Mouse (Mus musculus) frontal cortex, postnatal 14 days (tissue): ENCODE measurements around the gene Ifitm1.

Experiments used
- DNase-seq, 2 experiments: peaks; one replicate each; pipeline ENCODE4 v3.0.0; 2022; ENCODE audit warnings: low spot score in 2 of 2

Ifitm1 gene

DNA sequence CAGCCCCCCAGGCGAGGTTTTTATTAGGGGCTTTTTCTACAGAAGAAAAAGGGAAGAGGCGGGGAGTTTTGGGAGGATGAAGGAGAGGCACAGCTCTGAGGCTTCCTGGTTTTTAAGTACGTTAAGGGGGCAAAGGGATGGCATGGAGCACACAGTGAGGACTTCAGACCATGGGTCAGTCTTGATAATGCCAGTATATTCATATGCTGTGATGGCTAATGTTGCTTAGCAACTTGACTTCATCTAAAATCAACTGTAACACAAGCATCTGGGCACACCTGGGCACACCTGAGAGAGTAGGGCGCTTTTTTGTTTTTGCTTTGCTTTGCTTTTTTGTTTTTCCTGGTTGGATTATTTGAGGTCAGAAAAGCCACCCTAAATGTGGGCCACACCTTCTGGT lies at the start of gene Ifitm1:
Gene Ifitm1, plus strand, starts transcription at position 301 of the 400 bp plus-strand sequence.
- no peak for DNase-seq

DNA sequence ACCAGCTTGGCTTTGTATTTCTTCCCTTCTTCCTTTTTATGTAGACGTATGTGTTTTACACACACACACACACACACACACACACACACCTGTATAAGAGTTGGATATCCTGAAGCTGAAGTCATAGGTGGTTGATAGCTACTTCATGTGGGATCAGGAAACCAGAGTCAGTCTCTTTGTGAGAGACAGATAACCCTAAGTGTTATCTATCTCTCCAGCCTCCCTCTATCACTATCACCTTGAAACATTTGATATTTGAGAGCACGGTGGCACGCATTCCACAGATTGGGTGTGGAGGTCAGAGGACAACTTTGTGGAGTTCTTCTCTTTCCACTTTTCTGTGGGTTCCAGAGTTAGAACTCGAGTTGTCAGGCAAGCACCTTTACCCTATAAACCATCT lies 47.1 kb upstream of the Ifitm1 start:
- DNase-seq, result no peak

DNA sequence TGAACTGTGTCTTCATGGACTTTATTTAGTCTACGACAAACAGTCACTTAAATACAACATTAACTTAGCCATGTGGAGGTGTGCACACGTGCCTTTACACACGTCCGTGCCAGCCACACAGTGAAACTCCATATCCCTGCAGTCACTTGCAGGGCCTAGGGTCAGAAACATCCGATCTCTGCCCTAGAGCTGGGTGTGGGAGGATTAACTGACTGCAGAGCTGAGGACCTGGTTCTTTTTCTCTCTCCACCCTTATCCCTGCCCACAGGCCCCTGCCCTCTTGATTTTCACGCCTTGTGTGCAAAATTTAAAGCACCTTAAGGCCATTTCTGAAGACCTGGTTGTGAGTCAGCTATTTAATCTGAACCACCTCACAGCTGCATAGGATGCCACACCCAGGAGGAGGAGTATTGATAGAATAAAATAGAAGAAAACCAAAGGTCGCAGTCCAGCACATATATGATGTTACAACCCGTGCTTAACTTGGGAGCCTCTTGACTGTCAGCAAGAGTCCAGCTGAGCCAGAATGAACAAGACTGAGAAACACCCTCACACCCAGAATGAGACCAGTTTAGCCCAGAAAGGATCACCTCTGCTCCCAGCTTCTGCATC lies 46.5 kb upstream of the Ifitm1 start, which contains the start of gene Nlrp6:
Gene Nlrp6, plus strand, starts transcription at position 485 of the 612 bp plus-strand sequence.
- DNase-seq, result no peak

DNA sequence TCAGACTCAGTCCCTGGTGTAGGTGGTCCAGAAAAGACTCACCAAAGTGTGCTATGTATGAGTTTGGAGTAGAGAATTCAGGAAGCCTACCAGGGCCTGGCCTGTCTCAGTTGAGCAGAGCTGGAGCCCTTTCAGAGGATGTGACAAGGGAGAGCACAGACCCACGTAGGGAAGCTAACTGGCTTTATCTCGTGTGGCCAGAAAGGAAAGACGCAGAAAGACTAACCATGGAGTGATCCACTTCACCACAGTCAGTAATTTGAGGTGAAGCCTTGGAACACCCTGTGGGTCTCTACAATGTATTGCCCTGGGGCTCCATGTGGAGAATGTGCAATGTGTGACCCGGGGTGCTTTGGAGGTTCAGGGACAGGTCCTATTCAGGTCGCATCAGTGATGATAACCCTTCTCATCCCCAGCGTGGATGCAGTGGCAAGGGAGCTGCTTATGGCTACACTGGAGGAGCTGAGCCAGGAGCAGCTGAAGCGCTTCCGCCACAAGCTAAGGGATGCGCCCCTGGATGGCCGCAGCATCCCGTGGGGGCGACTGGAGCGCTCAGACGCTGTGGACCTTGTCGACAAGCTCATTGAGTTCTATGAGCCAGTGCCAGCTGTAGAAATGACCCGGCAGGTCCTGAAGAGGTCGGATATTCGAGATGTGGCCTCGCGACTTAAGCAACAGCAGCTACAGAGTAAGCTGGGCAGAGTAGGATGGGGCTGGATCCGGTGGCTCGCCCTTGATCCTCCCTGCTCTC lies 45.6 kb upstream of the Ifitm1 start:
- no peak for DNase-seq

DNA sequence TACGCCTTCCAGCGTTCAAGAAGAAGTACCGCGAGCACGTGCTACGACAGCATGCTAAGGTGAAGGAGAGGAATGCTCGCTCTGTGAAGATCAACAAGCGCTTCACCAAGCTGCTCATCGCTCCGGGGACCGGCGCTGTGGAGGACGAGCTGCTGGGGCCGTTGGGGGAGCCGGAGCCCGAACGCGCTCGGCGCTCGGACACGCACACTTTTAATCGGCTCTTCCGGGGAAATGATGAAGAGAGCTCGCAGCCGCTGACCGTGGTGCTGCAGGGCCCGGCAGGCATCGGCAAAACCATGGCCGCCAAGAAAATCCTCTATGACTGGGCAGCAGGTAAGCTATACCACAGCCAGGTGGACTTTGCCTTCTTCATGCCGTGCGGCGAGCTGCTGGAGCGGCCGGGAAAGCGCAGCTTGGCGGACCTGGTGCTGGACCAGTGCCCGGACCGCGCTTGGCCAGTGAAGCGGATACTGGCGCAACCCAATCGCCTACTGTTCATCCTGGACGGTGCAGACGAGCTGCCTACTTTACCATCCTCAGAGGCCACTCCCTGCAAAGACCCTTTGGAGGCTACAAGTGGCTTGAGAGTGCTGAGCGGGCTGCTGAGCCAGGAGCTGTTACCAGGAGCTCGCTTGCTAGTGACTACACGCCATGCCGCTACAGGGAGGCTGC lies 44.5 kb upstream of the Ifitm1 start:
- DNase-seq, result no peak

DNA sequence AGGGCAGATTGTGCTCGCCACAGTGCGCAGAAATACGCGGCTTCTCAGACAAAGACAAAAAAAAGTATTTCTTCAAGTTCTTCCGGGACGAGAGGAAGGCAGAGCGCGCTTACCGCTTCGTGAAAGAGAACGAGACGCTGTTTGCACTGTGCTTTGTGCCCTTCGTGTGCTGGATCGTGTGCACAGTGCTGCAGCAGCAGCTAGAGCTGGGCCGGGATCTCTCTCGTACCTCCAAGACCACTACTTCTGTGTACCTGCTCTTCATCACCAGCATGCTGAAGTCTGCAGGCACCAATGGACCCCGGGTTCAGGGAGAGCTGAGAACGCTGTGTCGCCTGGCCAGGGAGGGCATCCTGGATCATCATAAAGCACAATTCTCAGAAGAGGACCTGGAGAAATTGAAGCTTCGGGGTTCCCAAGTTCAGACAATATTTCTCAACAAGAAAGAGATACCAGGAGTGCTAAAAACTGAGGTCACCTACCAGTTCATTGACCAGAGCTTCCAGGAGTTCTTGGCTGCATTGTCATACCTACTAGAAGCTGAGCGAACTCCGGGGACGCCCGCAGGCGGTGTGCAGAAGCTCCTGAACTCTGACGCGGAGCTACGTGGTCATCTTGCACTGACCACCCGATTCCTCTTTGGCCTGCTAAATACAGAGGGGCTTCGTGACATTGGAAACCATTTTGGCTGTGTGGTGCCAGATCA lies 43.8 kb upstream of the Ifitm1 start:
- DNase-seq, result no peak

DNA sequence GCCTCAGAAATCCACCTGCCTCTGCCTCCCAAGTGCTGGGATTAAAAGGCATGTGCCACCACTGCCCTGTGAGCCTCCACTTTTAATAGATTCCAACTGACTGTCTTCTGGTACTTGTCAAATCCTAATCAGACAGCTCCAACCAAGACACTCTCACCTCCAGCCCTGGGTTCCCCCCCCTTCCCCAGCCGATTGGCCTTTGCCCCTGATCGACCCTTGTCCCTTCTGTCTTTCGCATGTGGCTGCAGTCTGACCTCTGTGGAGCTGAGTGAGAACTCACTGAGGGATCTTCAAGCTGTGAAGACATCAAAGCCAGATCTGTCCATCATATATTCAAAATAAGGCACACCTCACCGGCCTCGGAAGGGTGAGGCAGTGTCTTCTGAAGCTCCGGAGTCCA lies 39.8 kb upstream of the Ifitm1 start:
- no peak for DNase-seq

DNA sequence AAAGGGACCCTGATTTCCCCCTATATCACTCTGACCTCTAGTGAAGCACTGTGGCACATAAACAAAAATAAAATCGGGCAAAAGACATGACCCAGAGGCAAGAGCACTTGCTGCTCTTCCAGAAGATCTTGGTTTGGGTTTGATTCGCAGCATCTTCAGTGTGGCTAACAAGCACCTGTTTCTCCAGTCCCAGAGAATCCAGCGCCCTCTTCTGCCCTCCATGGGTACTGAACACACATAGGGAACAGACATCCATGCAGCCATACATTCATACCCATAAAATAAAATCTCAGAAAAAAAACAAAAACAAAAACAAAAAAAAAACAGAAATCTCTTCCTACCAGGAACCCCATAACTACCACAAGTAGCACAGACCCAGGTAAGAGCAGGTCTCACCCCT lies 28.6 kb upstream of the Ifitm1 start:
- no peak for DNase-seq

DNA sequence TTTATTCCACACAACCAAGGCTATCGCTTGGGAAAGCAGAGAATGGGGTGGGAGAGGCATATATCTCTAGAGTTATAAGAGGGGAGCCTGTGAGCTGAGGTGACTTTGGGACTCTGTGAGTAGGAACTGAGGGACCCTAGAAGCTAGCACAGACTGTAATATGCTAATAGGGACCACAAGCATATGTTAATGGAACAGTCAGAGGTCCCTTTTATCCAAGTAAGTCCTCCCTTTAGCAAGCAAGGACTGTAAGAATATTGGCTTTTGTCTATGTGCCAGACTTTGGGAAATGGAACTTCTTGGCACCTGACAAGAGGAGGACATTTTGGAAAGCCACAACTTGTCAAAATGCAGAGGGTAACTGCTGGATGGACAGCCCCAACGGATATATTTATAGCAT lies 28.1 kb upstream of the Ifitm1 start:
- DNase-seq, result no peak

DNA sequence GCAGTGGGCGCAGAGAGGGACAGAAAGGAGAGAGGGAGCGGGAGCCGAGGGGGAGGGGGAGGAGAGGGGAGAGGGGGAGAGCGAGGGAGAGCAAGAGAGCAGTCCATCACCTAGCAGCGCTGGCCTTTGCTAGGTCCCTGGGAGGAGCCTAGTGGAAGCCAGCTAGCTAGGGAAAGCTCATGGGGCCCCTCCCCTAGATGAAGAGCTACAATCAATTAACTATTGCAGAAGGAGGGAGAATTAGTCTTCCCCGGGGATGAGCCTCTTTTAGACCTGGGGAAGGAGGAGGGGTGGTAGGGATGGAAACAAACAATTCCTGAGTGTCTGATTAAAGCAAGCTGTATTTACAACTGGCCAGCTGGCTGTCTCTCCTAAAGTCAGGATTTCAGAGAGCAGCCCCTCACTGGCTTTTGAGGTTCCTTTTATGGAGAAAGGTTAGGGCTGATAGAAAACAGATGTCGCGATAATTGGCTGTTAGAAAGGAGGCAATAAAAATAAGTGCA lies 27.3 kb upstream of the Ifitm1 start:
- DNase-seq, result no peak

DNA sequence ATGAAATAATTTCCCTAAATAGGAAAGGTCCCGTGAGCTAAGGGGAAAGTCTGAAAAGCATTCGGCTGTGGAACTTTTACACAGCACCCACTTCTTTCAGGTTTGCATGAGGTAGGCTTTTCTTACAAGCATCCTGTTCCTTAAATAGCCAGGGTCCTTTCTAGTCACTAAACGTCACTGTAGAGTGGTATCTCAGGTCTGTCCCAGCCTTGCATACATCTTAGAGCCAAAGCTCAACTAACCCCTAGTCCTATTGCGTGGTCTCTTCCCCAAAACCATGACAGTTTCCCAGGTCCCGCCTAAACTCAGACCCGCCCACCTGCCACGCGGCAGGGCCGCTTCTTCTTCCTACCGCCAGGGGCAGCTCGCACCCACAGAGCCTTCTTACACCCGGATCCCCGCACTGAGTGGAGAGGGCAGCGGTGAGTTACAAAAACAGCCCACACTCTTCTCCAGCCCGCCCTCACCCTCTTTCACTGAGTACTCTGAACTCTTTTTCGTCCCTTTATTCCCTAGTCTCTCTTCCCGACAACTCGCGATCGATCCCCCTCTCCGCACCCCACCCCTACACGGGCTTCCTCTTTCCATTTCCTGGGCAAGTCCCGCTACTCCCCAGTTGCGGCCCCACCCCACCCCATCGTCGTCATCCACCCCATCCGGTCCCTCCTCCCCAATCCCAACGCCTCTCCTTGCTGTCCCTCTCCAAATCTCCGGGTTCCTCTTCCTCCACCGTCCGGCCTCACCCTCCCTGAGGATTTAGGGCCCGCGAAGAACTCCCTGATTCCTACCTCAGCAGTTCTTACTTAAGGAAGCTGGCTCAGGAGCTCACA lies 25.6 kb upstream of the Ifitm1 start, which contains the start of gene Pgghg:
Gene Pgghg, plus strand, starts transcription at position 170 of the 830 bp plus-strand sequence.
- DNase-seq, result peak in 1 of 2 experiments; percentile 37

DNA sequence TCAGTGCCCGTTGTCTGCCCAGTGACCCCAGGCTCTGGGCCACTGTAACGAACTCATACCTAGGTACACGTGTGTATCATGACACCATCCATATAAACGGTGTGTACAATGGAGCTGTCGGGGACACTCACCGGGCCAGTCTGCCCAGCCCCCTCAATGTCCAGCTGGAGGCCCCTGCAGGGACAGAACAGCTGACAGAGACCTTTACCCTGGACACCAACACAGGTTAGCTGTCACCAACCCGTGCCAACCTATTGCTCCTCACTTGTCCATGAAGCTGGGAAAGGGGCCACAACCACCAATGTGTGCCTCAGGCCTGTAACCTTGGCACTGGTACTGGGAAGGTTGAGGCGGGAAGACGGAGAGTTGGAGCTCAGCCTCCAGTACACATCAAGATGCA lies 24.7 kb upstream of the Ifitm1 start:
- DNase-seq, result no peak

DNA sequence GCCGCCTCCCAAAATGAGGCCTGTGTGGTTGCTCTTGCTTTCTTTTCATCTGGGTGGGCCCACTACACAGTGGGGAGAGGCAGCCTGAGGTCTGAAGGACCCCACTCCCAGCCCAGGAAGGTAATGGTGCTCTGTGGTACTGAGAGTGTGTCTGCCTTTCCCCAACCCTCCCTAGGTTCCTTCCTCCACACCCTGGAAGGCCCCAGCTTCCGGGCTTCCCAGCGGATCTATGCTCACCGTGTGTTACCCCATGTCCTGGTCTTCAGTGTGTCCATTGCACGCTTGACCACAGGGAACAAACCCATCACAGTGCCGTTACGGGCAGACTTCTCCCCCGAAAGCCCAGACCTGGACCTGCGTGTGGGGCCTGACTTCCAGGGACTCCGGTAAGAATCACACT lies 24.2 kb upstream of the Ifitm1 start:
- DNase-seq, result no peak

DNA sequence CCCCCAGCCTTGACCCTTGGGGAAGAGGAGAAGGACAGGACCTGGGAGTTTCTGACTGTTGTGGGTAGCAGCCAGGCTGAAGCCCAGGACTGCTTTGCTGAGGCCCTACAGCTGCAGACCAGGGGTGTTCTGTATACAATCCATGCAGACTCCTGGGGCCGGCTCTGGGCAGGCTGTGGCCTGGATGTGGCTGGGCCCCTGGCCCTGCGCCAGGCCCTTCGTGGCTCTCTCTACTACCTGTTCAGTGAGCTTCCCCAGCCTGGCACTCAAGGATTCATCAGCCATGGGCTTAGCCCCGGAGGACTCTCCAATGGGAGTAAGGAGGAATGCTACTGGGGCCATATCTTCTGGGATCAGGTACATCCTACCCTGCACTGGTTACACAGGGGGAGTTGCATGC lies 23.7 kb upstream of the Ifitm1 start:
- DNase-seq, result no peak

DNA sequence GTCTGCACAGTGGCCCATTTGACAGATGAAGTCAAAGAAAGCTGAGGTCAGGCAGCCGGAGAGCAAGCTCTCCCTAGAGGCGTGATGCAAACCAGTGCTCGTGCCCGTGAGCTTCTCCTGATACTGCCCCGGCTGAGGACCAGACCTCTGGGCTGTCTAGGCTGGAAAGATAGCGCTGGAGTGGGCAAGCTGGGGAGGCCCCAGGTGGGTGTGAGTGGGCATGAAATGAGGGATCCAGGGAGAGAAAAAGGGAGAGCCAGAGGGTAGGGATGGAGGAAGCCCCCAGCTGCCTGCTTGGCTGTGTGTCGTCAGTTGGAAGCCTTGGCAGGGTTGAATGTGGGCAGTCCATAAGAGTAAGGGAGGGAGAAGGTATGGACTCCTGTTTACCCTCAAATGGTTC lies 22.8 kb upstream of the Ifitm1 start:
- no peak for DNase-seq

DNA sequence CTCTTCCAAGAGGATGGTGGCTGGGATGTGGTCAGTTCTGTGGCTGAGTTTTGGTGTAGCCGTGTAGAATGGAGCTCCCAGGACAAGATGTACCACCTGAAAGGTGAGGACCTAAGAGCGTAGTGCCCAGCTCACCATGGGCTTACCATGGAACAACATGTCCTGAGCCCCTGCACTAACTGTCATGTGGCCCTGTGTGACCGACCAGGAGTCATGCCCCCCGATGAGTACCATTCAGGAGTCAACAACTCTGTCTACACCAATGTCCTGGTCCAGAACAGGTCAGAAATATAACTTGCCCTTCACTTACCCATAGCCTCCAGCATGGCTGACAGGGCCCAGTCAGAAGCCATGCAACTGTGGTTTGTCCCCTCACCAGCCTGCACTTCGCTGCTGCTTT lies 21.8 kb upstream of the Ifitm1 start:
- DNase-seq, result no peak

DNA sequence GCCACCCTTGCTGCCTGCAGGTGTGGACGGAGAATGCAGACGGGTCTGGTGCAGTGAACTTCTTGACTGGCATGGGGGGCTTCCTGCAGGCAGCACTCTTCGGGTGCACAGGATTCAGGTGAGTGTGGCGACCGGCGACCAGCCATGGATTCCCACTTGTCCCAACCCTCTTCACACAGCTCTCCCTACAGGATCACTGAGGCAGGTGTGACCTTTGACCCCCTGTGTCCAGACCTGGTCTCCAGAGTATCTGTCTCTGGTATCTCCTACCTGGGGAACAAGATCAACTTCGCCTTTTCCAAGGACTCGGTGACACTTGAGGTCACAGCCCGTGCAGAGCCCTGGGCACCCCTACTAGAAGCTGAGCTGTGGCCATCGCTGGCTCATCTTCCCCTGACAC lies 20.7 kb upstream of the Ifitm1 start:
- no peak for DNase-seq

DNA sequence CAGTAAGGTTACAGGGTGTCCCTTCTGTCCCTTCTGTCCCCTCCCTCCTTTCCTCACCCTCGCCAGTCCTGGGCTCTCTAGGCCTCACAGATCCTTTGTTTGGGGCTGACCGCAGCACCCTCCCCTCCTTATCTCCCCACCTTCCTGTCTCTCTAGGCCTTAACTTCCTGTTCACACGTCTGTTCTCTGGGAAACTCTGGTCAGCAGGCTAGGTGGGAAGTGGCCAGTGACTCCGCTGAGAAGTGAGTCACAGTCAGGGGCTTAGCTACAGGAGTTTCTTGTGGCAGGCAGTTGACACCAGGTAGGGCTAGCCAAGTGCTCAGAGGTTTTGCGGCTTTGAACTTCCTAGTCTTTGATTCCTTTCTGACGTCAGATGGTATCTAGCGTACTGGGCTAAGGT lies 20.0 kb upstream of the Ifitm1 start:
- DNase-seq, result no peak

DNA sequence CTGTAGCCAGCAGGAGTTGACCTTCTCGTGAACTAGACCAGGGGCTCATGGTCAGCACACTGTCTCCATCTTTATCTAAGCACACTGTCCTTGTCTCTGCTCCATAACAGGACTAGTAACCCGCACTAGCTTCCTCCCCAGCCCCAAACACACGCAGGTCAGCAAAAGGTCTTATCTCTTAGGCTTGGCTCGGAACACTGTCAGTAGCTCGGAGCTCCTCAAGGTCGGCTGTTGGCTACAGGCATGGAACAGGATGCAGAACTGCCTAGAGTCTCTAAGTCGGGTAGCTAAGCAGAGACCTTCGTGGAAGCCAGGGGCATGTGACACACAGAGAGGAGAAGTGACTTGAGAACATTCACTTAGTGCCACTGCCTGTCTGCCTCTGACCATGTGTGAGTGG lies 18.9 kb upstream of the Ifitm1 start:
- no peak for DNase-seq

DNA sequence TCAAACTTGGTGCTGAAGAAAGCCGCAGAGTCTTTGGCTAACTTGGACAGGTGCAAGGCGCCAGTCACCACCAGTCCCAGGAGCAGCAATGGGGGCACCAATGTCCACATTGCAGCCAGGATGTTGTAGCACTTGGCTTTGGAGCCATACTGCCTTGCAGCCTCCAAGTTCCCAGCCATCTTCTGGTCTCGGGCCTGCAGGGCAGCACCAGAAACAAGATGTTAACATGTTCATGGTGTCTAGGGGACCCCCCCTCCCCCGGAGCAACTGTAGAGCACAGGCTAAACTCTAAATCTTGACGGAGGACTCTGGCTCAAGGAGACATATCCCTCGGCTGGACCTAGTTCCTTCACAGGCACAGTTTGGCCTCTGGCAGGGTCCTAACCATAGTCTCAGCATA lies 17.8 kb upstream of the Ifitm1 start:
- DNase-seq, result no peak

DNA sequence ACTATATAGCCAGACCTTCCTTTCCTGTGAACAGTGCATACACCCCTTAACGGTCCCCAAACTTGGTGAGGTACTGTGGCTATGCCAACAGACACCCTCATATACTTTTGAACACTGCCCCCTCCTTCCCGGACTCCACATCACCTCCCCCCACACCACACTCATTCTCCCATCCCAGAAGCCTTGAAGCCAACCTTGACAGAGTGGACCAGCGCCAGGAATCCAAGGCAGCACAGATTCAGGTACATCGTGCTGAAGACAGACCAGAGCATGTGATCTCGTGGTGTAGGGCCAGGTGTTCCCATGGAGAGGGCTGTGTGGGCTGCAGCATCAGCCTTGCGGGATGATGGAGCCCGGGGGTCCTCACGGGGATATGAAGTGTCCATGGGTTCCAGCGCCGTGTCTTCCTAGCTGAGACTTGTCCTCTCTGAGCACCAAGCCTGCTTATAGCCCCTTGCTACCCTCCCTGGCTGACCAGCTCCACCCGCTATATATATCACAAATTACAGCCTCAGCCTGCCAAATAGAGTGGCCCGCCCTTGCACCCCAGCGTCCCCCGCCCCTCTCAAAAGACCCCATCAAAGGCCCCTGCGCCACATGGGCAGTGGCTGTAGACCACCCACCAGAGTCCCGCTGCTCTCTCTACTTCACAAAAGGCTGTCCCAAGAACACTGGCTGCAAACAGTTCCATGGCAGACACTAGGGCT lies 17.0 kb upstream of the Ifitm1 start, which contains the start of gene Ifitm5:
Gene Ifitm5, minus strand, starts transcription at position 468 of the 707 bp plus-strand sequence.
- no peak for DNase-seq
